Mouse (Mus musculus) intestine, embryonic 14.5 days (tissue): ENCODE results near the gene Hist1h1e. TPM values are rescaled to one million over a fixed set of nuclear protein-coding genes. Genes with fewer than 3 reads are reported as not detected.

Experiments
- ATAC-seq: fragments of 200-750 bp; cut with Nextera tagmentation; replicated peaks from 2 replicates; pipeline ENCODE4 v1.8.0; 2017; ENCODE audit warnings: low read depth, moderate number of reproducible peaks, moderate TSS enrichment, moderate library complexity; ENCODE audit not compliant: low FRiP score, low TSS enrichment
- DNase-seq: peaks from one replicate; pipeline ENCODE4 v3.0.0-alpha.2; 2018; ENCODE audit warnings: low spot score
- H3K27ac ChIP-seq: fragments of 300-500 bp; sonication (generic); 2 replicates; pipeline ENCODE4 v1.5.1; 2014; ENCODE audit warnings: low read depth, mild to moderate bottlenecking, control low read depth
- H3K27me3 ChIP-seq: fragments of 300-500 bp; sonication (generic); replicated peaks from 2 replicates; pipeline ENCODE4 v1.6.1; 2014; ENCODE audit warnings: low read length, control low read depth; ENCODE audit not compliant: control insufficient read depth, insufficient read depth
- H3K36me3 ChIP-seq: fragments of 300-500 bp; sonication (generic); 2 replicates; pipeline ENCODE4 v1.6.1; 2014; ENCODE audit warnings: low read length, control low read depth; ENCODE audit not compliant: control insufficient read depth, insufficient read depth
- H3K4me1 ChIP-seq: fragments of 300-500 bp; sonication (generic); replicated peaks from 2 replicates; pipeline ENCODE4 v1.6.1; 2014; ENCODE audit warnings: low read length, control low read depth, mixed read lengths; ENCODE audit not compliant: control insufficient read depth, insufficient read depth
- H3K4me2 ChIP-seq: fragments of 300-500 bp; sonication (generic); 2 replicates; pipeline ENCODE4 v1.6.1; 2014; ENCODE audit warnings: low read length
- H3K4me3 ChIP-seq: fragments of 300-500 bp; sonication (generic); 2 replicates; pipeline ENCODE4 v1.5.1; 2014; ENCODE audit warnings: low read depth, low read length, control low read depth, mixed read lengths
- H3K9ac ChIP-seq: fragments of 300-500 bp; sonication (generic); 2 replicates; pipeline ENCODE4 v1.6.1; 2014; ENCODE audit warnings: mild to moderate bottlenecking, low read length
- H3K9me3 ChIP-seq: fragments of 300-500 bp; sonication (generic); 2 replicates; pipeline ENCODE4 v1.6.1; 2016; ENCODE audit warnings: low read length, control low read depth; ENCODE audit not compliant: control insufficient read depth
- WGBS: fragments of 180-500 bp; shearing (Covaris S2); extraction: QIAGEN DNeasy Blood & Tissue Kit; methylation state at CpG from one replicate; pipeline ENCODE4 v1.1.7; 2014; 5-methylcytosine and 5-hydroxymethylcytosine counted together
- polyA plus RNA-seq: library from polyadenylated mRNA; unstranded; fragments of >200 nt; fragmentation: Nextera tagmentation; extraction: Ambion mirVana; gene quantifications from 2 replicates; pipeline ENCODE4 v1.2.1, GENCODE M21; 2014

Hist1h1e gene
- polyA plus RNA-seq, 1 experiment from 2014 or later: 16.6 TPM

GRCm38 (mm10) chr13:23620056-23620732 lies 2.2 kb downstream of the Hist1h1e start:
- Histone ChIP-seq H3K4me2 (peak overlapping the region; percentile 90), H3K9me3 (no peaks in the 10 kb centered on the region), H3K36me3 (no peaks in the 10 kb centered on the region), H3K27ac (peak overlapping the region; percentile 97), H3K4me3 (peak overlapping the region; percentile 55), H3K27me3 (no peaks in the 10 kb centered on the region), H3K9ac (peak overlapping the region; percentile 94), H3K4me1 (no peaks in the 10 kb centered on the region; the same call in 1 of the 2 replicates)
- DNase-seq: no peak
- 47% methylated on average over 12 of the region's 12 CpGs for WGBS
- ATAC-seq: no peak

GRCm38 (mm10) chr13:23611638-23612037 lies 10.7 kb downstream of the Hist1h1e start:
- H3K4me3 ChIP-seq: no peak overlapping the region
- H3K4me1 ChIP-seq: no peaks in the 10 kb centered on the region
- H3K36me3 ChIP-seq: no peaks in the 10 kb centered on the region
- H3K9ac ChIP-seq: no peak overlapping the region
- no peaks in the 10 kb centered on the region for H3K27me3 ChIP-seq
- no peak overlapping the region for H3K4me2 ChIP-seq
- no peaks in the 10 kb centered on the region for H3K9me3 ChIP-seq
- DNase-seq (no peak), ATAC-seq (no peak)
- WGBS: 85% methylated on average over 3 of the region's 3 CpGs
- H3K27ac ChIP-seq: no peak overlapping the region

DNA sequence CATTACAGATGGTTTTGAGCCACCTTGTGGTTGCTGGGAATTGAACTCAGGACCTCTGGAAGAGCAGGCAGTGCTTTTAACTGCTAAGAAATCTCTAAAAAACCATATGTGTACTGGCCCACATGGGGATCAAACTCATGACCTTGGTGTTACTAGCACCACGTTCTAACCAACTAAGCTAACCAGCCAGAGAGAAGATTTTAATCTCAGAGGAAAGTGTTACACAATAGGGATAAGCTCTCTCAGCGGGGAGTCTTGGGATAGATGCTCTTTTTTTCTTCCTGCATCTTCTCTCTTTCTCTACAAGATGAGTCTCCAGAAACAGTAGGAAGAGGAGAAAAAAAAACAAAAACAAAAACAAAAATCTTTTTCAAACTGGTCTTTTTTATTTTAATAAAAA lies 12.0 kb downstream of the Hist1h1e start:
- DNase-seq: no peak
- no peaks in the 10 kb centered on the region for H3K36me3 ChIP-seq
- no peak overlapping the region for H3K27ac ChIP-seq
- no peak overlapping the region for H3K4me3 ChIP-seq
- ATAC-seq: no peak
- 70% methylated on average over 2 of the region's 2 CpGs for WGBS
- no peaks in the 10 kb centered on the region for H3K27me3 ChIP-seq
- no peaks in the 10 kb centered on the region for H3K4me1 ChIP-seq
- H3K9ac ChIP-seq: no peak overlapping the region
- H3K4me2 ChIP-seq: no peak overlapping the region
- no peaks in the 10 kb centered on the region for H3K9me3 ChIP-seq

GRCm38 (mm10) chr13:23609844-23610243 lies 12.5 kb downstream of the Hist1h1e start:
- H3K36me3 ChIP-seq: no peaks in the 10 kb centered on the region
- ATAC-seq (no peak), DNase-seq (no peak)
- no peak overlapping the region for H3K4me2 ChIP-seq
- H3K9me3 ChIP-seq: no peaks in the 10 kb centered on the region
- no peaks in the 10 kb centered on the region for H3K27me3 ChIP-seq
- no peaks in the 10 kb centered on the region for H3K4me1 ChIP-seq
- no peak overlapping the region for H3K27ac ChIP-seq
- H3K9ac ChIP-seq: no peak overlapping the region
- H3K4me3 ChIP-seq: no peak overlapping the region

GRCm38 (mm10) chr13:23609209-23609608 lies 13.1 kb downstream of the Hist1h1e start:
- no peak for DNase-seq
- ATAC-seq: no peak
- Histone ChIP-seq H3K4me2 (no peak overlapping the region), H3K4me3 (no peak overlapping the region), H3K27me3 (no peaks in the 10 kb centered on the region), H3K9ac (no peak overlapping the region), H3K27ac (no peak overlapping the region), H3K4me1 (no peaks in the 10 kb centered on the region), H3K36me3 (no peaks in the 10 kb centered on the region), H3K9me3 (no peaks in the 10 kb centered on the region)
- 84% methylated on average over 4 of the region's 4 CpGs for WGBS

DNA sequence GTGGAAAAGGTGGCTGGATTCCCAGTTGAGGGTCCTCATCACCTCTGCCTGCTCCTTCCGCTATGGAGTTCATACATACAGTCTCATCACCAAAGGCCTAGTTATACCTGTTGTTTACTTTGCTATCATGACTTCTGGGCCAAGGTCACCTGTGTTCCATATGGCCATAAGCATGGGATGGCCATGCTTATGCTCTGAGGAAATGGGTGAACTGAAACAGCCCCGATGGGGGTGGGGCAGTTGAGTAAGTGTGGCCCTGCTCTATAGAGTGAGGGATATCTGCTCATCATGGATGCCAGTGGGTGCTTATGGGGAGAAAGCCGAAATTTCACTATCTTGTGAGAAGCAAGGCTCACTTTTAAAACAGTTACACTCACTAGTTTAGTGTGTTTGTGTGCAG lies 17.3 kb downstream of the Hist1h1e start:
- ATAC-seq: no peak
- 89% methylated on average over 3 of the region's 3 CpGs for WGBS
- DNase-seq: no peak
- Histone ChIP-seq H3K36me3 (no peaks in the 10 kb centered on the region), H3K4me2 (no peak overlapping the region), H3K9ac (no peak overlapping the region), H3K27me3 (no peaks in the 10 kb centered on the region), H3K27ac (no peak overlapping the region), H3K4me3 (no peak overlapping the region), H3K4me1 (no peaks in the 10 kb centered on the region), H3K9me3 (no peaks in the 10 kb centered on the region)

DNA sequence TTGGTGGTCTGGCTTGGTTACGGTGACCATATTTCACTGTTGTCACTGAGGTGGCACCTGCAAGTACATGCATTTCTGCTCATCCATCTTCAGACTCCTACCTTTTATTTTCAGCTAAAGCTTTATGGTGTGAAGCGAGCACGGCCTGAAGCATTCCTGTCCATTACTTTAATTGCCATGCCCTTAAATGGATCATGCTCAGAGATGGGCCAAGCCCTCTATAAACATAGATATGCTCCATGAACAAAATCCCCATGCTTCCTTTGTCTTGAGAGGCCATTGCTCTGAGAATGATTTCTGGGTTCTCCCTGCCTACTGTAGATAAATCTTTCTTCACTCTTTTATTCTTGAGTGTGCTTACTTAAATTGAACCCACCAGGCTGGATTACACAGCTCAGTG lies 17.9 kb downstream of the Hist1h1e start:
- ATAC-seq: no peak
- WGBS: 85% methylated on average over 3 of the region's 3 CpGs

DNA sequence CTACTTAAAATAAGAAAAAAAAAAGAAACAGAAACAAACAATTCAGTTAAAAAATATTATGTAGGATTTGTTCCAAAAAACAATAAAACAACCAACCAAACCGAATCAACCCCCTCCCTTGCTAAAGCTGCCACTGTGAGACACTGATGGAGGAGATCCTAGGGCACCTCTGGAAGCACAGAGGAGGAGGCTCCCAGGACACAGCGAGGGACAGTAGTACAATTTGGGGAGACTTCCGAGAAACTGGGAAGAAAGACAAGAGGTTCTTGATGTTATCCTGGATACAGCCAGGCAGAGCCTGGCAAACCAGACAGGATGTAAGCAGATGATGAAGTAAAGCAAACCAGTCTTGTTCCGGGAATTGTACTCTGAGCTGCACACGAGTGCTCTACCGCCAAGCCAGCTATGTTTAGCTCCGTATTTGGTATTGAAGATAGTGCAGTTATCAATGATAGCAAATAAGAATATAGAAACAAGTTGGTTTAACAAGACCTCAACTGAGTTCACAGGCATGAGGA lies 19.1 kb downstream of the Hist1h1e start:
- no peak overlapping the region for H3K27ac ChIP-seq
- no peaks in the 10 kb centered on the region for H3K36me3 ChIP-seq
- no peak overlapping the region for H3K4me2 ChIP-seq
- no peak overlapping the region for H3K4me3 ChIP-seq
- H3K4me1 ChIP-seq: no peaks in the 10 kb centered on the region
- no peak for ATAC-seq
- 72% methylated on average over 7 of the region's 7 CpGs for WGBS
- no peaks in the 10 kb centered on the region for H3K27me3 ChIP-seq
- H3K9me3 ChIP-seq: no peaks in the 10 kb centered on the region
- no peak overlapping the region for H3K9ac ChIP-seq
- DNase-seq: no peak

More for the DNA sequence above, 17.9 kb downstream of the Hist1h1e start:
- Histone ChIP-seq H3K4me3 (no peak overlapping the region), H3K4me2 (no peak overlapping the region), H3K36me3 (no peaks in the 10 kb centered on the region), H3K9ac (no peak overlapping the region), H3K9me3 (no peaks in the 10 kb centered on the region), H3K27ac (no peak overlapping the region), H3K27me3 (no peaks in the 10 kb centered on the region), H3K4me1 (no peaks in the 10 kb centered on the region)
- no peak for DNase-seq

- Histone ChIP-seq H3K9me3 (no peaks in the 10 kb centered on the region), H3K9ac (no peak overlapping the region), H3K4me1 (no peaks in the 10 kb centered on the region), H3K27ac (no peak overlapping the region), H3K36me3 (no peaks in the 10 kb centered on the region), H3K27me3 (no peaks in the 10 kb centered on the region), H3K4me3 (no peak overlapping the region), H3K4me2 (no peak overlapping the region)
- 8% methylated on average over 9 of the region's 9 CpGs for WGBS
- ATAC-seq: peak; percentile 64; the same call in 1 of the 2 replicates
- peak; percentile 87 for DNase-seq
Measured at GRCm38 (mm10) chr13:23597957-23598356, 24.4 kb downstream of the Hist1h1e start.
